Mouse (Mus musculus) left cerebral cortex, postnatal 36 days (tissue): ENCODE measurements around the gene Tmem87a. TPM values are rescaled to one million over a fixed set of nuclear protein-coding genes. Genes with fewer than 3 reads are reported as not detected.
A peak's percentile ranks its signal among the peaks of the same experiment; 100 is the strongest.

Experiments used
- DNase-seq, 2 experiments: peaks; one replicate each; pipeline ENCODE4 v3.0.0; 2021 to 2022; ENCODE audit warnings: low spot score in 2 of 2, mixed read lengths in 1 of 2
- intact Hi-C: fragments of 180-260 bp; cut with DNase I; formaldehyde crosslinking; loops from one replicate; pipeline ENCODE4 v1.15.1; 2025
- total RNA-seq, 2 experiments: library from RNA; stranded (reverse); gene quantifications; 2 replicates each; pipeline ENCODE4 v1.2.3; 2021

The Tmem87a gene
- total RNA-seq, 2 experiments from 2014 or later, result 35.1 to 40.0 TPM

GRCm38 (mm10) chr2:120373858-120374257 lies 30.1 kb downstream of the Tmem87a start:
- intact Hi-C loops, result no loop called here
- no peak for DNase-seq

GRCm38 (mm10) chr2:120367416-120368207 lies 36.3 kb downstream of the Tmem87a start:
- no peak for DNase-seq
- intact Hi-C loops, result no loop called here

GRCm38 (mm10) chr2:120366501-120366900 lies 37.4 kb downstream of the Tmem87a start:
- intact Hi-C loops, result no loop called here

GRCm38 (mm10) chr2:120360425-120360824 lies 43.5 kb downstream of the Tmem87a start:
- DNase-seq, result no peak
- intact Hi-C loops, result no loop called here

More at GRCm38 (mm10) chr2:120366501-120366900, 37.4 kb downstream of the Tmem87a start:
- DNase-seq, result no peak

- intact Hi-C loops, result no loop called here
- peak; percentile 82 to 88 for DNase-seq
Observed at GRCm38 (mm10) chr2:120352682-120353646, 50.9 kb downstream of the Tmem87a start, which contains the start of gene Vps39. Gene Vps39 (minus strand): TSS chr2:120353137.

GRCm38 (mm10) chr2:120351321-120351720 lies 52.6 kb downstream of the Tmem87a start:
- intact Hi-C loops, result no loop called here
- DNase-seq, result no peak

GRCm38 (mm10) chr2:120348120-120348519 lies 55.8 kb downstream of the Tmem87a start:
- no peak for DNase-seq
- intact Hi-C loops, result no loop called here

- intact Hi-C loops, result no loop called here
- no peak for DNase-seq
Observed at GRCm38 (mm10) chr2:120341741-120342140, 62.2 kb downstream of the Tmem87a start.

- intact Hi-C loops, result no loop called here
- DNase-seq, result no peak
Observed at GRCm38 (mm10) chr2:120337886-120338285, 66.0 kb downstream of the Tmem87a start.

- intact Hi-C loops, result no loop called here
- DNase-seq, result peak in 1 of 2 experiments; percentile 25
Observed at GRCm38 (mm10) chr2:120331575-120331974, 72.3 kb downstream of the Tmem87a start.

GRCm38 (mm10) chr2:120315077-120315476 lies 88.8 kb downstream of the Tmem87a start:
- intact Hi-C loops, result no loop called here

GRCm38 (mm10) chr2:120314487-120314886 lies 89.4 kb downstream of the Tmem87a start:
- intact Hi-C loops, result no loop called here
- DNase-seq, result no peak

More at GRCm38 (mm10) chr2:120315077-120315476, 88.8 kb downstream of the Tmem87a start:
- DNase-seq, result no peak

GRCm38 (mm10) chr2:120313976-120314375 lies 89.9 kb downstream of the Tmem87a start, which contains the start of gene Pla2g4f:
Gene Pla2g4f (minus strand): TSS chr2:120314165.
- DNase-seq, result no peak
- intact Hi-C loops, result no loop called here

GRCm38 (mm10) chr2:120312276-120312825 lies 91.6 kb downstream of the Tmem87a start:
- intact Hi-C loops, result no loop called here

More at GRCm38 (mm10) chr2:120312276-120312825, 91.6 kb downstream of the Tmem87a start:
- DNase-seq, result no peak

Other genes with a start within 250 kb of the Tmem87a start
- gene Ehd4, start 249.5 kb downstream of the Tmem87a start, total RNA-seq, result 10 to 100 TPM; 11.3 to 12.9 TPM
- 10 to 100 TPM; 18.5 to 21.7 TPM for gene Pla2g4e, start 158.8 kb downstream of the Tmem87a start, total RNA-seq
- gene Pla2g4d, start 114.9 kb downstream of the Tmem87a start, total RNA-seq, result under 1 TPM in 1 of 2 experiments, not detected in 1; 0.11 TPM
- not detected for gene Pla2g4f, start 89.9 kb downstream of the Tmem87a start, total RNA-seq
- gene Vps39, start 51.0 kb downstream of the Tmem87a start, total RNA-seq, result 10 to 100 TPM; 65.5 to 74.3 TPM
- gene Ganc, start 217 bp downstream of the Tmem87a start, total RNA-seq, result 10 to 100 TPM; 14.2 to 15.0 TPM
- gene Capn3, start 51.9 kb upstream of the Tmem87a start, total RNA-seq, result 1 to 10 TPM; 4.0 to 4.4 TPM
- 100 to 1,000 TPM; 154 to 162 TPM for gene Zfp106, start 159.7 kb upstream of the Tmem87a start, total RNA-seq
- gene Snap23, start 163.6 kb upstream of the Tmem87a start, total RNA-seq, result 10 to 100 TPM; 13.3 to 15.9 TPM
- 10 to 100 TPM; 14.0 to 15.1 TPM for gene Haus2, start 205.3 kb upstream of the Tmem87a start, total RNA-seq
- gene Lrrc57, start 205.4 kb upstream of the Tmem87a start, total RNA-seq, result 10 to 100 TPM; 34.5 to 44.9 TPM
- gene Stard9, start 225.0 kb upstream of the Tmem87a start, total RNA-seq, result 10 to 100 TPM in 1 of 2 experiments, 1 to 10 TPM in 1; 7.1 to 10.2 TPM